Mouse (Mus musculus) small intestine, adult 2 months (tissue): ENCODE data around the gene Tmppe.

ENCODE experiments used
- CTCF ChIP-seq: fragments of 200-500 bp; IDR thresholded peaks from 2 replicates; pipeline ENCODE4 v1.5.1; 2012; ENCODE audit warnings: low read depth, mild to moderate bottlenecking, control low read depth, inconsistent platforms, low read length, moderate library complexity, mixed read lengths; ENCODE audit not compliant: insufficient replicate concordance, insufficient read length; ENCODE audit errors: extremely low read depth
- POLR2A ChIP-seq: fragments of 200-500 bp; IDR thresholded peaks from 2 replicates; pipeline ENCODE4 v1.6.1; 2012; ENCODE audit warnings: low read depth, mild to moderate bottlenecking, control low read depth, inconsistent platforms, low read length, moderate library complexity

- TF ChIP-seq CTCF, result peak; percentile 47; the same call in 1 of the 2 replicates
- no peak for TF ChIP-seq POLR2A
Observed at GRCm38 (mm10) chr9:114401685-114402080, 778 bp downstream of the Tmppe start.
